Mouse (Mus musculus): ENCODE measurements around the gene Agmat. TPM values are rescaled to one million over a fixed set of nuclear protein-coding genes. Genes with fewer than 3 reads are reported as not detected.

The Agmat gene
- polyA plus RNA-seq, 1 experiment = not detected

- Histone ChIP-seq H3K4me3 (ENCODE audit: insufficient read depth, low read depth, low read length) (no peak overlapping the region), H3K4me1 (ENCODE audit: control insufficient read depth, insufficient read depth, insufficient read length, low read length) (peaks cover 3% of the 10 kb centered on the region), H3K27ac (replicated peaks; ENCODE audit: low read depth, low read length) (no peak overlapping the region)
Measured at GRCm38 (mm10) chr4:141781201-141781985, 34.9 kb downstream of the Agmat start.

- Histone ChIP-seq H3K4me3 (ENCODE audit: insufficient read depth, low read depth, low read length) (no peak overlapping the region), H3K4me1 (ENCODE audit: control insufficient read depth, insufficient read depth, insufficient read length, low read length) (peaks cover 15% of the 10 kb centered on the region), H3K27ac (replicated peaks; ENCODE audit: low read depth, low read length) (no peak overlapping the region)
Measured at GRCm38 (mm10) chr4:141784835-141785234, 38.4 kb downstream of the Agmat start.

GRCm38 (mm10) chr4:141786141-141786540, 39.7 kb downstream of the Agmat start:
- no peak overlapping the region for H3K27ac ChIP-seq (replicated peaks; ENCODE audit: low read depth, low read length)
- no peak overlapping the region for H3K4me3 ChIP-seq (ENCODE audit: insufficient read depth, low read depth, low read length)
- H3K4me1 ChIP-seq (ENCODE audit: control insufficient read depth, insufficient read depth, insufficient read length, low read length) = peaks cover 15% of the 10 kb centered on the region

- no peak overlapping the region for H3K4me3 ChIP-seq (ENCODE audit: insufficient read depth, low read depth, low read length)
- H3K4me1 ChIP-seq (ENCODE audit: control insufficient read depth, insufficient read depth, insufficient read length, low read length) = peaks cover 15% of the 10 kb centered on the region
- H3K27ac ChIP-seq (replicated peaks; ENCODE audit: low read depth, low read length) = 0 out of 2 replicates have a peak overlapping the region, but pooled peaks have one; percentile 1
Measured at GRCm38 (mm10) chr4:141787046-141787445, 40.6 kb downstream of the Agmat start.

- Histone ChIP-seq H3K27ac (replicated peaks; ENCODE audit: low read depth, low read length) (no peak overlapping the region), H3K4me1 (ENCODE audit: control insufficient read depth, insufficient read depth, insufficient read length, low read length) (peaks cover 15% of the 10 kb centered on the region), H3K4me3 (ENCODE audit: insufficient read depth, low read depth, low read length) (no peak overlapping the region)
Measured at GRCm38 (mm10) chr4:141787462-141787861, 41.0 kb downstream of the Agmat start.

- Histone ChIP-seq H3K27ac (replicated peaks; ENCODE audit: low read depth, low read length) (peak overlapping the region; percentile 28), H3K4me3 (ENCODE audit: insufficient read depth, low read depth, low read length) (peak overlapping the region; percentile 63)
Measured at GRCm38 (mm10) chr4:141789564-141790218, 43.2 kb downstream of the Agmat start.

GRCm38 (mm10) chr4:141790524-141790990, 44.1 kb downstream of the Agmat start, which contains the start of gene Dnajc16:
Gene Dnajc16, minus strand, starts transcription at chr4:141790931.
- Histone ChIP-seq H3K27ac (replicated peaks; ENCODE audit: low read depth, low read length) (peak within 1 kb of the TSS; percentile 50), H3K4me3 (ENCODE audit: insufficient read depth, low read depth, low read length) (peak within 1 kb of the TSS; percentile 63), H3K4me1 (ENCODE audit: control insufficient read depth, insufficient read depth, insufficient read length, low read length) (peaks cover 19% of the 10 kb centered on the region)

More at GRCm38 (mm10) chr4:141789564-141790218, 43.2 kb downstream of the Agmat start:
- peaks cover 15% of the 10 kb centered on the region for H3K4me1 ChIP-seq (ENCODE audit: control insufficient read depth, insufficient read depth, insufficient read length, low read length)

- Histone ChIP-seq H3K4me1 (ENCODE audit: control insufficient read depth, insufficient read depth, insufficient read length, low read length) (peaks cover 18% of the 10 kb centered on the region), H3K27ac (replicated peaks; ENCODE audit: low read depth, low read length) (no peak overlapping the region), H3K4me3 (ENCODE audit: insufficient read depth, low read depth, low read length) (no peak overlapping the region)
Measured at GRCm38 (mm10) chr4:141791486-141791885, 45.0 kb downstream of the Agmat start.

- peaks cover 14% of the 10 kb centered on the region for H3K4me1 ChIP-seq (ENCODE audit: control insufficient read depth, insufficient read depth, insufficient read length, low read length)
- no peak overlapping the region for H3K4me3 ChIP-seq (ENCODE audit: insufficient read depth, low read depth, low read length)
- H3K27ac ChIP-seq (replicated peaks; ENCODE audit: low read depth, low read length) = no peak overlapping the region
Measured at GRCm38 (mm10) chr4:141791951-141792350, 45.5 kb downstream of the Agmat start.

GRCm38 (mm10) chr4:141792554-141793281, 46.2 kb downstream of the Agmat start:
- Histone ChIP-seq H3K4me1 (ENCODE audit: control insufficient read depth, insufficient read depth, insufficient read length, low read length) (peaks cover 8% of the 10 kb centered on the region), H3K4me3 (ENCODE audit: insufficient read depth, low read depth, low read length) (peak overlapping the region; percentile 51), H3K27ac (replicated peaks; ENCODE audit: low read depth, low read length) (peak overlapping the region; percentile 81)

- Histone ChIP-seq H3K4me1 (ENCODE audit: control insufficient read depth, insufficient read depth, insufficient read length, low read length) (peaks cover 7% of the 10 kb centered on the region; the same call in 1 of the 2 replicates), H3K4me3 (ENCODE audit: insufficient read depth, low read depth, low read length) (peak within 1 kb of the TSS; percentile 87), H3K27ac (replicated peaks; ENCODE audit: low read depth, low read length) (peak within 1 kb of the TSS; percentile 84)
Measured at GRCm38 (mm10) chr4:141793282-141794151, 47.0 kb downstream of the Agmat start, which contains the start of gene Casp9. Gene Casp9, plus strand, starts transcription at chr4:141793612.

GRCm38 (mm10) chr4:141794152-141794535, 47.7 kb downstream of the Agmat start:
- Histone ChIP-seq H3K27ac (replicated peaks; ENCODE audit: low read depth, low read length) (peak overlapping the region; percentile 84), H3K4me1 (ENCODE audit: control insufficient read depth, insufficient read depth, insufficient read length, low read length) (peaks cover 7% of the 10 kb centered on the region; the same call in 1 of the 2 replicates)

GRCm38 (mm10) chr4:141796356-141796755, 49.9 kb downstream of the Agmat start:
- Histone ChIP-seq H3K4me1 (ENCODE audit: control insufficient read depth, insufficient read depth, insufficient read length, low read length) (peaks cover 7% of the 10 kb centered on the region; the same call in 1 of the 2 replicates), H3K4me3 (ENCODE audit: insufficient read depth, low read depth, low read length) (no peak overlapping the region), H3K27ac (replicated peaks; ENCODE audit: low read depth, low read length) (no peak overlapping the region)

More at GRCm38 (mm10) chr4:141794152-141794535, 47.7 kb downstream of the Agmat start:
- H3K4me3 ChIP-seq (ENCODE audit: insufficient read depth, low read depth, low read length) = peak overlapping the region; percentile 87

- Histone ChIP-seq H3K4me3 (ENCODE audit: insufficient read depth, low read depth, low read length) (no peak overlapping the region), H3K4me1 (ENCODE audit: control insufficient read depth, insufficient read depth, insufficient read length, low read length) (peaks cover 7% of the 10 kb centered on the region; the same call in 1 of the 2 replicates)
Measured at GRCm38 (mm10) chr4:141796954-141797353, 50.5 kb downstream of the Agmat start.

More at GRCm38 (mm10) chr4:141796954-141797353, 50.5 kb downstream of the Agmat start:
- H3K27ac ChIP-seq (replicated peaks; ENCODE audit: low read depth, low read length) = no peak overlapping the region
